Mouse (Mus musculus): ENCODE data around the gene Spon1. TPM values are rescaled to one million over a fixed set of nuclear protein-coding genes. Genes with fewer than 3 reads are reported as not detected.
A peak's percentile ranks its signal among the peaks of the same experiment; 100 is the strongest.

Spon1 gene
- polyA plus RNA-seq (2015; fragmentation: Nextera tagmentation; extraction: Ambion mirVana), result 0.68 and 0.96 TPM in 2 replicates

GRCm38 (mm10) chr7:113765667-113766497 lies at the start of gene Spon1:
Gene Spon1, plus strand, starts transcription at chr7:113765998.
- Histone ChIP-seq H3K4me1 (ENCODE audit: control insufficient read depth, low read depth, low read length) (no peaks in the 10 kb centered on the region), H3K36me3 (ENCODE audit: control insufficient read depth, insufficient read depth) (no peaks in the 10 kb centered on the region), H3K4me3 (ENCODE audit: low read depth, low read length) (peak within 1 kb of the TSS; percentile 21), H3K27ac (ENCODE audit: low read length) (no peak within 1 kb of the TSS), H3K4me2 (ENCODE audit: low read depth, low read length) (peak within 1 kb of the TSS; percentile 42), H3K9me3 (replicated peaks; ENCODE audit: control insufficient read depth, low read length) (no peaks in the 10 kb centered on the region), H3K9ac (ENCODE audit: low read depth, low read length) (no peak within 1 kb of the TSS), H3K27me3 (ENCODE audit: control insufficient read depth, insufficient read depth, low read depth, low read length) (peaks cover 37% of the 10 kb centered on the region)
- ATAC-seq (ENCODE audit: low read depth), result no peak
- 1% methylated on average over 56 of the region's 56 CpGs for WGBS (ENCODE audit: insufficient replicate concordance)

GRCm38 (mm10) chr7:113721994-113722393 lies 43.8 kb upstream of the Spon1 start:
- no peak overlapping the region for H3K9ac ChIP-seq (ENCODE audit: low read depth, low read length)
- H3K4me1 ChIP-seq (ENCODE audit: control insufficient read depth, low read depth, low read length), result no peaks in the 10 kb centered on the region
- WGBS (ENCODE audit: insufficient replicate concordance), result 38% methylated on average over 2 of the region's 2 CpGs
- H3K9me3 ChIP-seq (replicated peaks; ENCODE audit: control insufficient read depth, low read length), result no peaks in the 10 kb centered on the region
- no peak for ATAC-seq (ENCODE audit: low read depth)
- H3K36me3 ChIP-seq (ENCODE audit: control insufficient read depth, insufficient read depth), result no peaks in the 10 kb centered on the region
- no peaks in the 10 kb centered on the region for H3K27me3 ChIP-seq (ENCODE audit: control insufficient read depth, insufficient read depth, low read depth, low read length)
- no peak overlapping the region for H3K27ac ChIP-seq (ENCODE audit: low read length)
- no peak overlapping the region for H3K4me2 ChIP-seq (ENCODE audit: low read depth, low read length)
- H3K4me3 ChIP-seq (ENCODE audit: low read depth, low read length), result no peak overlapping the region

- Histone ChIP-seq H3K4me1 (ENCODE audit: control insufficient read depth, low read depth, low read length) (no peaks in the 10 kb centered on the region), H3K4me3 (ENCODE audit: low read depth, low read length) (no peak overlapping the region), H3K4me2 (ENCODE audit: low read depth, low read length) (no peak overlapping the region), H3K27me3 (ENCODE audit: control insufficient read depth, insufficient read depth, low read depth, low read length) (no peaks in the 10 kb centered on the region), H3K9ac (ENCODE audit: low read depth, low read length) (no peak overlapping the region), H3K36me3 (ENCODE audit: control insufficient read depth, insufficient read depth) (no peaks in the 10 kb centered on the region), H3K9me3 (replicated peaks; ENCODE audit: control insufficient read depth, low read length) (no peaks in the 10 kb centered on the region), H3K27ac (ENCODE audit: low read length) (no peak overlapping the region)
- WGBS (ENCODE audit: insufficient replicate concordance), result 52% methylated on average over 3 of the region's 3 CpGs
- ATAC-seq (ENCODE audit: low read depth), result no peak
Measured at GRCm38 (mm10) chr7:113723905-113724304, 41.9 kb upstream of the Spon1 start.

GRCm38 (mm10) chr7:113727999-113728713 lies 37.6 kb upstream of the Spon1 start:
- no peaks in the 10 kb centered on the region for H3K4me1 ChIP-seq (ENCODE audit: control insufficient read depth, low read depth, low read length)
- no peaks in the 10 kb centered on the region for H3K36me3 ChIP-seq (ENCODE audit: control insufficient read depth, insufficient read depth)
- 65% methylated on average over 8 of the region's 8 CpGs for WGBS (ENCODE audit: insufficient replicate concordance)
- ATAC-seq (ENCODE audit: low read depth), result no peak
- H3K27me3 ChIP-seq (ENCODE audit: control insufficient read depth, insufficient read depth, low read depth, low read length), result no peaks in the 10 kb centered on the region
- H3K9me3 ChIP-seq (replicated peaks; ENCODE audit: control insufficient read depth, low read length), result no peaks in the 10 kb centered on the region
- H3K27ac ChIP-seq (ENCODE audit: low read length), result no peak overlapping the region
- no peak overlapping the region for H3K9ac ChIP-seq (ENCODE audit: low read depth, low read length)
- no peak overlapping the region for H3K4me3 ChIP-seq (ENCODE audit: low read depth, low read length)
- no peak overlapping the region for H3K4me2 ChIP-seq (ENCODE audit: low read depth, low read length)

GRCm38 (mm10) chr7:113728926-113729325 lies 36.9 kb upstream of the Spon1 start:
- H3K4me1 ChIP-seq (ENCODE audit: control insufficient read depth, low read depth, low read length), result no peaks in the 10 kb centered on the region
- no peak overlapping the region for H3K4me2 ChIP-seq (ENCODE audit: low read depth, low read length)
- H3K4me3 ChIP-seq (ENCODE audit: low read depth, low read length), result no peak overlapping the region
- no peaks in the 10 kb centered on the region for H3K9me3 ChIP-seq (replicated peaks; ENCODE audit: control insufficient read depth, low read length)
- no peaks in the 10 kb centered on the region for H3K27me3 ChIP-seq (ENCODE audit: control insufficient read depth, insufficient read depth, low read depth, low read length)
- ATAC-seq (ENCODE audit: low read depth), result no peak
- WGBS (ENCODE audit: insufficient replicate concordance), result 30% methylated on average over 2 of the region's 2 CpGs
- no peak overlapping the region for H3K27ac ChIP-seq (ENCODE audit: low read length)
- no peaks in the 10 kb centered on the region for H3K36me3 ChIP-seq (ENCODE audit: control insufficient read depth, insufficient read depth)
- H3K9ac ChIP-seq (ENCODE audit: low read depth, low read length), result no peak overlapping the region

GRCm38 (mm10) chr7:113730406-113731247 lies 35.2 kb upstream of the Spon1 start:
- Histone ChIP-seq H3K36me3 (ENCODE audit: control insufficient read depth, insufficient read depth) (no peaks in the 10 kb centered on the region), H3K9me3 (replicated peaks; ENCODE audit: control insufficient read depth, low read length) (no peaks in the 10 kb centered on the region), H3K27ac (ENCODE audit: low read length) (no peak overlapping the region), H3K4me3 (ENCODE audit: low read depth, low read length) (no peak overlapping the region), H3K4me1 (ENCODE audit: control insufficient read depth, low read depth, low read length) (no peaks in the 10 kb centered on the region), H3K4me2 (ENCODE audit: low read depth, low read length) (no peak overlapping the region), H3K9ac (ENCODE audit: low read depth, low read length) (no peak overlapping the region), H3K27me3 (ENCODE audit: control insufficient read depth, insufficient read depth, low read depth, low read length) (no peaks in the 10 kb centered on the region)
- WGBS (ENCODE audit: insufficient replicate concordance), result 66% methylated on average over 8 of the region's 8 CpGs
- no peak for ATAC-seq (ENCODE audit: low read depth)

GRCm38 (mm10) chr7:113737790-113738362 lies 27.9 kb upstream of the Spon1 start:
- Histone ChIP-seq H3K9ac (ENCODE audit: low read depth, low read length) (no peak overlapping the region), H3K36me3 (ENCODE audit: control insufficient read depth, insufficient read depth) (no peaks in the 10 kb centered on the region), H3K4me1 (ENCODE audit: control insufficient read depth, low read depth, low read length) (no peaks in the 10 kb centered on the region), H3K9me3 (replicated peaks; ENCODE audit: control insufficient read depth, low read length) (no peaks in the 10 kb centered on the region), H3K27ac (ENCODE audit: low read length) (no peak overlapping the region), H3K27me3 (ENCODE audit: control insufficient read depth, insufficient read depth, low read depth, low read length) (no peaks in the 10 kb centered on the region), H3K4me3 (ENCODE audit: low read depth, low read length) (no peak overlapping the region), H3K4me2 (ENCODE audit: low read depth, low read length) (no peak overlapping the region)
- ATAC-seq (ENCODE audit: low read depth), result no peak
- WGBS (ENCODE audit: insufficient replicate concordance), result 61% methylated on average over 9 of the region's 9 CpGs

- no peak for ATAC-seq (ENCODE audit: low read depth)
- no peaks in the 10 kb centered on the region for H3K27me3 ChIP-seq (ENCODE audit: control insufficient read depth, insufficient read depth, low read depth, low read length)
- H3K36me3 ChIP-seq (ENCODE audit: control insufficient read depth, insufficient read depth), result no peaks in the 10 kb centered on the region
- H3K4me1 ChIP-seq (ENCODE audit: control insufficient read depth, low read depth, low read length), result no peaks in the 10 kb centered on the region
- no peaks in the 10 kb centered on the region for H3K9me3 ChIP-seq (replicated peaks; ENCODE audit: control insufficient read depth, low read length)
- H3K4me3 ChIP-seq (ENCODE audit: low read depth, low read length), result no peak overlapping the region
- H3K4me2 ChIP-seq (ENCODE audit: low read depth, low read length), result no peak overlapping the region
- WGBS (ENCODE audit: insufficient replicate concordance), result 52% methylated on average over 7 of the region's 7 CpGs
- no peak overlapping the region for H3K9ac ChIP-seq (ENCODE audit: low read depth, low read length)
- no peak overlapping the region for H3K27ac ChIP-seq (ENCODE audit: low read length)
Measured at GRCm38 (mm10) chr7:113739181-113739580, 26.6 kb upstream of the Spon1 start.

Data from liver, embryonic 16.5 days (tissue).